17 mouse cellular contexts compared by ENCODE assay signal in genomic region chr7:144971769-144972168, GRCm38 (mm10). TPM values are rescaled to one million over a fixed set of nuclear protein-coding genes. Genes with fewer than 3 reads are reported as not detected.
DNase-seq lines count a peak whose midpoint lies in the region; ATAC-seq and TF ChIP-seq lines count a peak whose summit lies in the region.
"Had no signal": no experiment of that assay in that cellular context is flagged by ENCODE, and none has a peak within 500 bp of the region (broad histone marks: within the 10 kb centered on the region; RNA-seq: fewer than 3 reads in every experiment).

No protein-coding gene starts in this region.

- no peaks in the 10 kb centered on the region for H3K9me3 ChIP-seq in kidney, postnatal 0 days (replicated peaks; ENCODE audit: low read length)
- H3K9me3 ChIP-seq: embryonic facial prominence, embryonic 15.5 days; neural tube, embryonic 15.5 days had no signal

- H3K4me3 ChIP-seq in kidney, postnatal 0 days (replicated peaks; ENCODE audit: low read depth, low read length) = no peak overlapping the region
- H3K4me3 ChIP-seq in small intestine, adult 2 months (ENCODE audit: low read depth, low read length) = no peak overlapping the region
- H3K4me3 ChIP-seq: embryonic facial prominence, embryonic 15.5 days; neural tube, embryonic 15.5 days had no signal

- DNase-seq in heart, adult 11 months = peak; percentile 88
- no peak for DNase-seq in heart, adult 9 months (ENCODE audit: low spot score in 2 of 2)
- no peak for DNase-seq in kidney, postnatal 0 days (ENCODE audit: low spot score)
- DNase-seq in kidney, postnatal 4 days = no peak
- peak; percentile 59 for DNase-seq in R1 (ENCODE audit: low read depth, low spot score)
- no peak for DNase-seq in ovary, postnatal 10 days (ENCODE audit: low spot score)
- no peak for DNase-seq in layer of hippocampus, adult 9-11 months
- DNase-seq: cerebellum, adult 11 months; cerebellum, adult 9-11 months; gastrocnemius, postnatal 10 days had no signal

- H3K27me3 ChIP-seq in kidney, postnatal 0 days (ENCODE audit: insufficient read depth, low read length) = no peaks in the 10 kb centered on the region
- H3K27me3 ChIP-seq in small intestine, adult 2 months (ENCODE audit: control insufficient read depth, insufficient read depth, low read length) = no peaks in the 10 kb centered on the region
- H3K27me3 ChIP-seq: embryonic facial prominence, embryonic 15.5 days; neural tube, embryonic 15.5 days had no signal

- 43% methylated on average over 1 of the region's 2 CpGs for WGBS in kidney, postnatal 0 days
- WGBS in small intestine, adult 2 months = 28% methylated on average over 2 of the region's 2 CpGs

- H3K9ac ChIP-seq in kidney, postnatal 0 days (ENCODE audit: low read depth, low read length) = no peak overlapping the region
- H3K9ac ChIP-seq: embryonic facial prominence, embryonic 15.5 days; neural tube, embryonic 15.5 days had no signal

- no peak for TF ChIP-seq CTCF in kidney, postnatal 0 days (IDR thresholded peaks at IDR 0.05; ENCODE audit: low read depth)
- TF ChIP-seq CTCF in small intestine, adult 2 months (IDR thresholded peaks at IDR 0.05; ENCODE audit: extremely low read depth, insufficient read length, insufficient replicate concordance, low read depth, low read length) = no peak

- no peak overlapping the region for H3K4me2 ChIP-seq in kidney, postnatal 0 days (ENCODE audit: low read length)
- H3K4me2 ChIP-seq: embryonic facial prominence, embryonic 15.5 days; midbrain, embryonic 11.5 days; neural tube, embryonic 15.5 days had no signal

- no peaks in the 10 kb centered on the region for H3K36me3 ChIP-seq in kidney, postnatal 0 days (ENCODE audit: insufficient read depth, low read length)
- no peaks in the 10 kb centered on the region for H3K36me3 ChIP-seq in small intestine, adult 2 months (ENCODE audit: control insufficient read depth, insufficient read depth, low read length)
- H3K36me3 ChIP-seq: embryonic facial prominence, embryonic 15.5 days; neural tube, embryonic 15.5 days had no signal

- peak; percentile 33; the same call in 1 of the 2 replicates for ATAC-seq in kidney, postnatal 0 days (replicated peaks; ENCODE audit: low FRiP score, low read depth)
- ATAC-seq: CD4-positive, CD25-positive, alpha-beta regulatory T cell, adult 4 months; forebrain, embryonic 16.5 days; hindbrain, embryonic 16.5 days had no signal

- no peak overlapping the region for H3K27ac ChIP-seq in kidney, postnatal 0 days
- peak overlapping the region; percentile 79; the same call in 1 of the 2 replicates for H3K27ac ChIP-seq in small intestine, adult 2 months (ENCODE audit: insufficient read depth, low read depth, low read length)
- H3K27ac ChIP-seq: embryonic facial prominence, embryonic 15.5 days; neural tube, embryonic 15.5 days had no signal

- H3K4me1 ChIP-seq in kidney, postnatal 0 days (replicated peaks; ENCODE audit: insufficient read depth, low read length) = no peaks in the 10 kb centered on the region
- peaks cover 17% of the 10 kb centered on the region for H3K4me1 ChIP-seq in small intestine, adult 2 months (ENCODE audit: control insufficient read depth, insufficient read depth, insufficient read length, low read length)
- H3K4me1 ChIP-seq: neural tube, embryonic 15.5 days had no signal

- TF ChIP-seq POLR2A in small intestine, adult 2 months (IDR thresholded peaks at IDR 0.05; ENCODE audit: low read depth, low read length) = no peak

RNA-seq across cellular contexts. Expression of gene Ccnd1, which starts 32.0 kb away (rescaled TPM):
- polyA plus RNA-seq in kidney, postnatal 0 days (2015; fragmentation: Nextera tagmentation; extraction: Ambion mirVana) = 212 and 227 TPM in 2 replicates
- polyA plus RNA-seq in small intestine, adult 2 months (2012; rRNA removed) = 15.9 and 42.5 TPM in 2 replicates

RNA-seq across cellular contexts. Expression of gene LTO1, which starts 56.9 kb away (rescaled TPM):
- 22.4 and 25.9 TPM in 2 replicates for polyA plus RNA-seq in kidney, postnatal 0 days (2015; fragmentation: Nextera tagmentation; extraction: Ambion mirVana)
- 6.4 and 14.1 TPM in 2 replicates for polyA plus RNA-seq in small intestine, adult 2 months (2012; rRNA removed)

Comparison
In these comparisons a context has a peak if more than half of its experiments do, and no peak if none do; other contexts are left out.
1. DNase-seq: peak in heart, adult 11 months (single experiment) and R1 (single experiment); none in heart, adult 9 months (0 of 2), kidney, postnatal 0 days (single experiment), kidney, postnatal 4 days (0 of 2), ovary, postnatal 10 days (single experiment) and layer of hippocampus, adult 9-11 months (single experiment).